Mouse (Mus musculus) liver, embryonic 14.5 days (tissue): ENCODE measurements around the gene Kansl1. TPM values are rescaled to one million over a fixed set of nuclear protein-coding genes. Genes with fewer than 3 reads are reported as not detected.
A peak's percentile ranks its signal among the peaks of the same experiment; 100 is the strongest.

ENCODE experiments used
- ATAC-seq: fragments of 200-750 bp; cut with Nextera tagmentation; 2 replicates; pipeline ENCODE4 v1.8.0; 2017; ENCODE audit warnings: moderate number of reproducible peaks, mild to moderate bottlenecking, moderate library complexity; ENCODE audit not compliant: insufficient read depth
- DNase-seq, 3 experiments: peaks; one replicate each; pipeline ENCODE4 v3.0.0-alpha.2; 2012 to 2013; ENCODE audit warnings: low read depth in 3 of 3, low spot score in 3 of 3
- H3K27ac ChIP-seq: fragments of 300-500 bp; sonication (generic); 2 replicates; pipeline ENCODE4 v1.5.1; 2014; ENCODE audit warnings: moderate library complexity, mild to moderate bottlenecking, control low read depth, inconsistent platforms
- H3K27me3 ChIP-seq: fragments of 300-500 bp; sonication (generic); 2 replicates; pipeline ENCODE4 v1.6.1; 2014; ENCODE audit warnings: mild to moderate bottlenecking, low read length, moderate library complexity; ENCODE audit not compliant: control insufficient read depth, insufficient read depth
- H3K36me3 ChIP-seq: fragments of 300-500 bp; sonication (generic); replicated peaks from 2 replicates; pipeline ENCODE4 v1.6.1; 2014; ENCODE audit warnings: low read depth; ENCODE audit not compliant: control insufficient read depth, insufficient read depth
- H3K4me1 ChIP-seq, 2 experiments: fragments of 200-500 bp in 1 of 2; fragments of 300-500 bp in 1 of 2; sonication (generic) in 1 of 2; replicated peaks; 2 replicates each; pipeline ENCODE4 v1.6.1; 2012 to 2014; ENCODE audit warnings: antibody characterized with exemption in 1 of 2, inconsistent platforms in 1 of 2, low read length in 1 of 2; ENCODE audit not compliant: control insufficient read depth in 2 of 2, insufficient read depth in 2 of 2
- H3K4me2 ChIP-seq: fragments of 300-500 bp; sonication (generic); 2 replicates; pipeline ENCODE4 v1.6.1; 2014; ENCODE audit warnings: low read depth, mild to moderate bottlenecking, control low read depth, moderate library complexity
- H3K4me3 ChIP-seq, 2 experiments: fragments of 200-500 bp in 1 of 2; fragments of 300-500 bp in 1 of 2; sonication (generic) in 1 of 2; 2 replicates each; pipeline ENCODE4 v1.5.1; 2012 to 2014; ENCODE audit warnings: low read depth in 2 of 2, low read length in 2 of 2, mild to moderate bottlenecking in 2 of 2, control low read depth in 1 of 2, inconsistent platforms in 1 of 2, moderate library complexity in 1 of 2; ENCODE audit not compliant: insufficient read depth in 1 of 2
- H3K9ac ChIP-seq: fragments of 300-500 bp; sonication (generic); replicated peaks from 2 replicates; pipeline ENCODE4 v1.6.1; 2014; ENCODE audit warnings: mild to moderate bottlenecking, control low read depth, moderate library complexity
- H3K9me3 ChIP-seq: fragments of 300-500 bp; sonication (generic); 2 replicates; pipeline ENCODE4 v1.6.1; 2016; ENCODE audit warnings: low read length, mixed read lengths; ENCODE audit not compliant: control insufficient read depth
- CTCF ChIP-seq: IDR thresholded peaks from 2 replicates; pipeline ENCODE4 v1.5.1; 2016; ENCODE audit warnings: antibody characterized with exemption, low read depth, control low read depth
- EP300 ChIP-seq: IDR thresholded peaks from 2 replicates; pipeline ENCODE4 v1.6.1; 2016; ENCODE audit warnings: antibody characterized with exemption, low read depth
- WGBS: fragments of 180-500 bp; shearing (Covaris S2); extraction: QIAGEN DNeasy Blood & Tissue Kit; methylation state at CpG from one replicate; pipeline ENCODE4 v1.1.7; 2014; ENCODE audit not compliant: insufficient replicate concordance; 5-methylcytosine and 5-hydroxymethylcytosine counted together
- polyA plus RNA-seq, 2 experiments: library from polyadenylated mRNA; depleted of rRNA in 1 of 2; stranded (reverse) in 1 of 2; unstranded in 1 of 2; fragments of >200 nt; fragmentation: Nextera tagmentation in 1 of 2; extraction: Ambion mirVana in 1 of 2; gene quantifications; 2 replicates each; pipeline versions ENCODE4 v1.2.1 to v1.2.3; 2012 to 2014

Kansl1 gene
- polyA plus RNA-seq (2012; rRNA removed) (12.3 and 13.8 TPM in 2 replicates), polyA plus RNA-seq (2014; fragmentation: Nextera tagmentation; extraction: Ambion mirVana) (5.3 and 5.4 TPM in 2 replicates)

DNA sequence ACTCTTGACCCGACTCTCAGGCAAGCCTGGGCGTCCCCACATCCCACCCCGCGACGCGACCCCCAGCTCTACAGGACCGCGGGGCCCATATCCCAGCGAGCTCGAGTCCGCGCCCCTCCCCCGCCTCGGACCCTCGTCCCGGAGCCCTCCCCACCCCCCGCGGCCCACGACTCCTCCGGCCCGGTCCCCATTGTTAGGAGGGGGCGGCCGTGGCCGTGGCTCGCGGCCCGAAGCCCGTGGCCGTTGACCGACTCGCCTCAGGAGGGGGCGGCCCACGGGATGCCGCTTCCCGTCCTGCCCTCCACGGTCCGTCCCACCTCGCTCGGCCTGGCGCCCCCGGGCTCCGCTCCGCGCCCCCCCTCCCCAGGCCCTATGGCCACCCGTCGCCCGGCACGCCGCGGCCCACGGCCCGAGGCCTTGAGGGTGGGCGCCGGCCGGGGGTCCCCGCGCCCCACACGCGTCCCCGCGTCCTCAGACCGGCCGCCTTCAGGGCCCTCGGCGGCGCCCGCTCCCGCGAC is at the start of gene Kansl1:
TSS of gene Kansl1 (minus strand) at position 111 of the 518 bp plus-strand sequence.
- ATAC-seq (peak; percentile 67), DNase-seq (no peak)
- Histone ChIP-seq H3K4me2 (peak within 1 kb of the TSS; percentile 84), H3K4me3 (peak within 1 kb of the TSS; percentile 87 to 99), H3K4me1 (peaks cover 2 to 11% of the 10 kb centered on the region in 2 experiments; a peak in 2 of 4 replicates), H3K9me3 (no peaks in the 10 kb centered on the region), H3K27me3 (no peaks in the 10 kb centered on the region), H3K36me3 (no peaks in the 10 kb centered on the region; the same call in 1 of the 2 replicates), H3K27ac (peak within 1 kb of the TSS; percentile 35), H3K9ac (peak within 1 kb of the TSS; percentile 94)
- TF ChIP-seq CTCF (no peak), EP300 (no peak)
- WGBS, result under 1% methylated on average over 65 of the region's 69 CpGs

DNA sequence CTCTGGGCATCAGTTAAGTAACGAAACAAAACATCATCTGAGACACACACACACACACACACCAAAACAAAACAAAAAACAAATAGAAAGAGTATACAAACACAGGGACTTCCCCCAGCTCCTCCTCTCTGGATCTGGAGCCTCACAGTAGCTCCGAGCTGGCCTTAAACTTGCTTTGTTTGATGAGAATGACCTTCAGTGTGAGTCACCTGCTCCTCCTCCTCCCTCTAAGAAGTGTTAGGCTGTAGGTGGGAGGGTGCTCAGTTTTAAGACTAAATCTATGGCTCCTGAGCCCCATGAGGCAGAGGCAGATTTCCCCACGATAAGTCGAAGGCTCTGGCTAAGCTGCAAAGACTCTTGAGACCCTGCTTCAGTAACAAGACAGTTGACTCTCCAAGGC is 43.8 kb upstream of the Kansl1 start:
- Histone ChIP-seq H3K27ac (no peak overlapping the region), H3K36me3 (peaks cover 78% of the 10 kb centered on the region), H3K4me1 (no peaks in the 10 kb centered on the region), H3K4me2 (no peak overlapping the region), H3K9me3 (no peaks in the 10 kb centered on the region), H3K27me3 (no peaks in the 10 kb centered on the region), H3K4me3 (no peak overlapping the region), H3K9ac (no peak overlapping the region)
- ATAC-seq, result no peak
- TF ChIP-seq CTCF (no peak), EP300 (no peak)
- WGBS, result 80% methylated on average over 4 of the region's 4 CpGs
- DNase-seq, result no peak

DNA sequence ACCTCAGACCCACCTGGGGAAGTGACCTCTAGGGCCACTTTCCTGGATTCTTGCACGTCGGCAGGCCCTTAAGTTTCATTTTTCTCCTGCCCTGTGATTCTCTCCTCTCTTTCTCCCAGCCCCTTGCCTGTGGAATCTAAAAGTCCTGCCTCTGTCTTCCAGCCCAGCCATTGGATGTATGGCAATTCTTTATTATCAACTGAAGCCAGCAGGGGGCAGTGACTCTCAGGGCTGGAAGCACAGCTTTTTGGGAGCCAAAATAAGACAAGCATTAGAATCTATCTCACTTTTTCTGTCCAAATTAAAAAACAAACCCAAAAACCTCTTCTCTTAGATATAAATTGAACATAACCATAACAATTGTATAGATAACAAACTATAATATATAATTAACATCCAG is 41.9 kb upstream of the Kansl1 start:
- Histone ChIP-seq H3K36me3 (peaks cover 76% of the 10 kb centered on the region), H3K27ac (no peak overlapping the region), H3K4me1 (no peaks in the 10 kb centered on the region), H3K4me3 (no peak overlapping the region), H3K27me3 (no peaks in the 10 kb centered on the region), H3K4me2 (no peak overlapping the region), H3K9ac (no peak overlapping the region), H3K9me3 (no peaks in the 10 kb centered on the region)
- 87% methylated on average over 2 of the region's 2 CpGs for WGBS
- no peak for ATAC-seq
- TF ChIP-seq CTCF (peak; percentile 66), EP300 (no peak)
- peak in 2 of 3 experiments; percentile 5 to 13 for DNase-seq

DNA sequence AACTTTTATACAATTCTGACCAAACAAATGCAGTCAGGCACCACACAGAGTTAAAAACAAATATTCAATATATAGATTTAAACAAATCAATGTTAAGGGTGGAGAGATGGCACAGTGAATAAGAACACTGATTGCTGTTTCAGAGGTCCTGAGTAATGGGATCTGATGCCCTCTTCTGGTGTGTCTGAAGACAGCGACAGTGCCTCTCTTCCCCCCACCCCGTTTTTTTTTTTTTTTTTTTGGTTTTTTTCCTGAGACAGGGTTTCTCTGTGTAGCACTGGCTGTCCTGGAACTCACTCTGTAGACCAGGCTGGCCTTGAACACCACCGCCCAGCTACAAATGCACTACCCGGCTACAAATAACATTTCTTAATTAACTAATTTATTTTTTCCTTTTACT is 39.8 kb upstream of the Kansl1 start:
- Histone ChIP-seq H3K4me3 (no peak overlapping the region), H3K4me1 (no peaks in the 10 kb centered on the region), H3K27me3 (no peaks in the 10 kb centered on the region), H3K36me3 (peaks cover 70% of the 10 kb centered on the region), H3K4me2 (no peak overlapping the region), H3K9ac (no peak overlapping the region), H3K9me3 (no peaks in the 10 kb centered on the region), H3K27ac (no peak overlapping the region)
- DNase-seq (no peak), ATAC-seq (no peak)
- WGBS, result 85% methylated on average over 4 of the region's 4 CpGs
- no peak for TF ChIP-seq EP300
- TF ChIP-seq CTCF, result no peak

DNA sequence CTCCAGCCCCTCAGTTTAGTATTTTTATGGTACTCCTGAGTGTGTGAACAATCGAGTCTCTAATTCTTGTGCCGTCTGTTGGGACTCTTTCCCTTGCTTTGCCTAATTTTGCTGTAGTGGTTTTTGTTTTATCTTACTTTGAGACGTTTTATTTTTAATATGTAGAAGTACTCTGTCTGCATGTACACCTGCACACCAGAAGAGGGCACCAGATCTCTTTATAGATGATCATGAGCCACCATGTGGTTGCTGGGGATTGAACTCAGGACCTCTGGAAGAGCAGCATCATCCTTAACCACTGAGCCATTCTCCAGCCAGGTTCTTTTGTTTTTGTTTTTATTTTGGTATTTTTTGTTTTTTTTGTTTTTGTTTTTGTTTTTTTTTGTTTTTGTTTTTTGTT is 19.6 kb upstream of the Kansl1 start:
- no peak for ATAC-seq
- Histone ChIP-seq H3K27ac (no peak overlapping the region), H3K9ac (no peak overlapping the region), H3K4me3 (no peak overlapping the region), H3K4me1 (no peaks in the 10 kb centered on the region), H3K27me3 (no peaks in the 10 kb centered on the region), H3K36me3 (no peaks in the 10 kb centered on the region), H3K9me3 (no peaks in the 10 kb centered on the region), H3K4me2 (no peak overlapping the region)
- no peak for DNase-seq
- TF ChIP-seq CTCF (0 out of 2 replicates have a peak, but pooled peaks have one; percentile 19), EP300 (no peak)
- 61% methylated on average over 3 of the region's 3 CpGs for whole genome bisulfite sequencing
